Mouse (Mus musculus): ENCODE measurements around the gene Rpl36. TPM values are rescaled to one million over a fixed set of nuclear protein-coding genes. Genes with fewer than 3 reads are reported as not detected.

Gene Rpl36
- polyA plus RNA-seq, 1 experiment: 1,820 TPM

DNA sequence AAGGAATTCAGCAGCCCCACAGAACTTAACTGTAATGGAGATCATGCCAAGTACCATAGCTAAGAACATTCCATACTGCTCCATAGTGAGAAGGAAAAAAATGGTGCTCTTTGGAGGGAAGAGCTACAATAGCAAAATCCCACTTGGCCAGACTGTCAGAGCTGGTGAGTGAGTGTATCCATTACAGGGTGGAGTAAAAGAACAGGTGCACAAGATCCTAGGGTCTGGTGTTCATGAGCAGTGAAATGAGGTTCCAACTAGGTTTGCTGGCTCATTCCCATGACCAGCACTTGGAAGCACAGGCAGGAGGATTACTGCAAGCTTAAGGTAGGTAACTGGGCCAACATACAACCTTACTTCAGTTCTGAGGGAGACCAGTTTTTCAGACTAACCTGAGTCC is 20.7 kb upstream of the Rpl36 start:
- H3K27ac ChIP-seq (ENCODE audit: control insufficient read depth, insufficient read depth, low read depth, low read length): no peak overlapping the region

GRCm38 (mm10) chr17:56593527-56594271 is 19.5 kb upstream of the Rpl36 start:
- peaks cover 4% of the 10 kb centered on the region for H3K36me3 ChIP-seq (ENCODE audit: control insufficient read depth, insufficient read depth, low read length)
- no peaks in the 10 kb centered on the region for H3K27me3 ChIP-seq (ENCODE audit: control insufficient read depth, insufficient read depth, low read length)
- TF ChIP-seq POLR2A (IDR thresholded peaks at IDR 0.05; ENCODE audit: control insufficient read depth, low read depth, low read length) (no peak), CTCF (IDR thresholded peaks at IDR 0.05; ENCODE audit: control insufficient read depth, insufficient read depth, insufficient replicate concordance, low read depth, low read length) (no peak)
- no peaks in the 10 kb centered on the region; the same call in 1 of the 2 replicates for H3K4me1 ChIP-seq (ENCODE audit: control insufficient read depth, insufficient read depth, low read length)
- H3K27ac ChIP-seq (ENCODE audit: control insufficient read depth, insufficient read depth, low read depth, low read length): no peak overlapping the region
- H3K4me3 ChIP-seq (ENCODE audit: control insufficient read depth, low read depth, low read length): no peak overlapping the region

More for the DNA sequence above, 20.7 kb upstream of the Rpl36 start:
- Histone ChIP-seq H3K4me1 (ENCODE audit: control insufficient read depth, insufficient read depth, low read length) (no peaks in the 10 kb centered on the region; the same call in 1 of the 2 replicates), H3K4me3 (ENCODE audit: control insufficient read depth, low read depth, low read length) (no peak overlapping the region), H3K36me3 (ENCODE audit: control insufficient read depth, insufficient read depth, low read length) (peaks cover 7% of the 10 kb centered on the region), H3K27me3 (ENCODE audit: control insufficient read depth, insufficient read depth, low read length) (no peaks in the 10 kb centered on the region)
- TF ChIP-seq CTCF (IDR thresholded peaks at IDR 0.05; ENCODE audit: control insufficient read depth, insufficient read depth, insufficient replicate concordance, low read depth, low read length) (no peak), POLR2A (IDR thresholded peaks at IDR 0.05; ENCODE audit: control insufficient read depth, low read depth, low read length) (no peak)

- TF ChIP-seq POLR2A (IDR thresholded peaks at IDR 0.05; ENCODE audit: control insufficient read depth, low read depth, low read length): no peak
- TF ChIP-seq CTCF (IDR thresholded peaks at IDR 0.05; ENCODE audit: control insufficient read depth, insufficient read depth, insufficient replicate concordance, low read depth, low read length): no peak
- Histone ChIP-seq H3K27ac (ENCODE audit: control insufficient read depth, insufficient read depth, low read depth, low read length) (no peak overlapping the region), H3K27me3 (ENCODE audit: control insufficient read depth, insufficient read depth, low read length) (no peaks in the 10 kb centered on the region), H3K36me3 (ENCODE audit: control insufficient read depth, insufficient read depth, low read length) (no peaks in the 10 kb centered on the region; the same call in none of the 2 replicates), H3K4me1 (ENCODE audit: control insufficient read depth, insufficient read depth, low read length) (no peaks in the 10 kb centered on the region), H3K4me3 (ENCODE audit: control insufficient read depth, low read depth, low read length) (no peak overlapping the region)
Observed at GRCm38 (mm10) chr17:56603186-56604069, 9.8 kb upstream of the Rpl36 start.

GRCm38 (mm10) chr17:56604070-56604380 is 9.2 kb upstream of the Rpl36 start:
- H3K27me3 ChIP-seq (ENCODE audit: control insufficient read depth, insufficient read depth, low read length): no peaks in the 10 kb centered on the region
- no peak for TF ChIP-seq POLR2A (IDR thresholded peaks at IDR 0.05; ENCODE audit: control insufficient read depth, low read depth, low read length)
- no peak for TF ChIP-seq CTCF (IDR thresholded peaks at IDR 0.05; ENCODE audit: control insufficient read depth, insufficient read depth, insufficient replicate concordance, low read depth, low read length)
- H3K27ac ChIP-seq (ENCODE audit: control insufficient read depth, insufficient read depth, low read depth, low read length): no peak overlapping the region
- peaks cover 3% of the 10 kb centered on the region for H3K4me1 ChIP-seq (ENCODE audit: control insufficient read depth, insufficient read depth, low read length)
- no peak overlapping the region for H3K4me3 ChIP-seq (ENCODE audit: control insufficient read depth, low read depth, low read length)
- H3K36me3 ChIP-seq (ENCODE audit: control insufficient read depth, insufficient read depth, low read length): no peaks in the 10 kb centered on the region; the same call in none of the 2 replicates

DNA sequence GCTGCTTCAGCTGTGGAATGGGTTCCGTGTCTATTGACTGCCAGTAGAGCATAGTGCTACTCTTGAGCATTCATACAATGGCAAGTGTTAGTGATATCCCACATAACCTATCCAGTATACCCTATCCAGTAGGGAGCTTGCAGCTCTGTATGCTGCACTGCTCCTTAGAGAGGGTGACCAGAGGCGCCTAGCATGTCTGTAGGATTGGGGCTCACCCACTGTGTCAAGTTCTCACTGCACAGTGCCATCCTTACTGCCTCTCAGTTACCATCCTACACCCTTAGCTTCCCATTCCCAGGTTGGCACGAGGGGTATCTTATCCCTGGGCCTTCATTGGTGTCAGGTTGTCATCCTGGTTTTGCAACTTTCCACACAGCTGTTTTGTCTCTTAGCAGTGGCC is 8.8 kb upstream of the Rpl36 start:
- Histone ChIP-seq H3K4me1 (ENCODE audit: control insufficient read depth, insufficient read depth, low read length) (peaks cover 3% of the 10 kb centered on the region), H3K27ac (ENCODE audit: control insufficient read depth, insufficient read depth, low read depth, low read length) (no peak overlapping the region), H3K27me3 (ENCODE audit: control insufficient read depth, insufficient read depth, low read length) (no peaks in the 10 kb centered on the region), H3K36me3 (ENCODE audit: control insufficient read depth, insufficient read depth, low read length) (no peaks in the 10 kb centered on the region; the same call in none of the 2 replicates), H3K4me3 (ENCODE audit: control insufficient read depth, low read depth, low read length) (no peak overlapping the region)
- TF ChIP-seq POLR2A (IDR thresholded peaks at IDR 0.05; ENCODE audit: control insufficient read depth, low read depth, low read length): no peak
- no peak for TF ChIP-seq CTCF (IDR thresholded peaks at IDR 0.05; ENCODE audit: control insufficient read depth, insufficient read depth, insufficient replicate concordance, low read depth, low read length)

DNA sequence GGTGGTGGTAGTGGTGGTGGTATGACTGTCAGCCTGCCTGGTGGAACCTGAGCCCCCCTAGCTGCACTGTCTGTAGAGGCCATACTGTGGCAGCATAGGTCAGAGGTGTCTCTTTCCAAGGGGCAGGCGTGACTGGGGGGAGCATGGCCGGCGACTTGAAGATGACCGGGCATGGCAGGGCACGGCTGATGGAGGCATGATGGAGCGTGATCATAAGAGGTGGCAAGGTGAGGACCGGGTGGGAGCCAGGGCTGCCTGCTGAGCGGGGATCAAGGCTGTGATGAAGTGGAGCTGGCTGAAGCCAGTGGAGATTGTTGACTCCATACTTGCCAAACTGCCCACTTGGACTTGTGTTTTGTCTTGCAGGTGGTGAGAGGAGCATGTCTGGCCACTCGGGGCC is 7.8 kb upstream of the Rpl36 start:
- Histone ChIP-seq H3K4me1 (ENCODE audit: control insufficient read depth, insufficient read depth, low read length) (peaks cover 8% of the 10 kb centered on the region), H3K4me3 (ENCODE audit: control insufficient read depth, low read depth, low read length) (no peak overlapping the region)
- TF ChIP-seq POLR2A (IDR thresholded peaks at IDR 0.05; ENCODE audit: control insufficient read depth, low read depth, low read length): no peak
- no peak for TF ChIP-seq CTCF (IDR thresholded peaks at IDR 0.05; ENCODE audit: control insufficient read depth, insufficient read depth, insufficient replicate concordance, low read depth, low read length)

DNA sequence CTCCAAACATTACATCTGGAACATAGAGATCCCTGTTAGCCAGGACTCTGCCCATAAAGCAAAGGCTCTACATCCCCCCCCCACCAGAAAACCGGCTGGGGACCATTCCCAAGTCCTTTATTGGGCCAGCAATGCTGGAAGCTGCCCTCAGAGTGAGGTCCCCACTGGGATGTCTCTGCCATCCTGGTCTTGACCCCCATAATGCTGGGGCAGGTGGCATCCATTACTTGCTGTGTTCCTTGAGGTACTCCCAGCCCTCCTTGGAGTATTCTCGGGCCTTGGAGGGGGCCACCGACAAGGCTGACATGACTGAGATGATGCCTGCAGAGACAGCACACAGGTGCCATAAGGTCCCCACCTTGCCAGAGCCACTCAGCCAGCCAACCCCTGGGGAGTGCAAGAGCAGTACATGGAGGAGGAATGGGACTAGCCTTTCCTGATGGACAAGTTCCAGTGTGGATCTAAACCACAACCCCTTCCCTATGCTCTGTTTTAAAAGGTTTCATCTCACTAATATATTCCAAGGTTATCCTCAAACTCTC is 5.6 kb upstream of the Rpl36 start:
- Histone ChIP-seq H3K4me3 (ENCODE audit: control insufficient read depth, low read depth, low read length) (peak overlapping the region; percentile 70), H3K27ac (ENCODE audit: control insufficient read depth, insufficient read depth, low read depth, low read length) (no peak overlapping the region), H3K36me3 (ENCODE audit: control insufficient read depth, insufficient read depth, low read length) (no peaks in the 10 kb centered on the region; the same call in 1 of the 2 replicates), H3K27me3 (ENCODE audit: control insufficient read depth, insufficient read depth, low read length) (no peaks in the 10 kb centered on the region), H3K4me1 (ENCODE audit: control insufficient read depth, insufficient read depth, low read length) (peaks cover 11% of the 10 kb centered on the region)
- TF ChIP-seq CTCF (IDR thresholded peaks at IDR 0.05; ENCODE audit: control insufficient read depth, insufficient read depth, insufficient replicate concordance, low read depth, low read length) (no peak), POLR2A (IDR thresholded peaks at IDR 0.05; ENCODE audit: control insufficient read depth, low read depth, low read length) (no peak)

More for the DNA sequence above, 7.8 kb upstream of the Rpl36 start:
- H3K27ac ChIP-seq (ENCODE audit: control insufficient read depth, insufficient read depth, low read depth, low read length): no peak overlapping the region
- H3K36me3 ChIP-seq (ENCODE audit: control insufficient read depth, insufficient read depth, low read length): no peaks in the 10 kb centered on the region; the same call in none of the 2 replicates
- no peaks in the 10 kb centered on the region for H3K27me3 ChIP-seq (ENCODE audit: control insufficient read depth, insufficient read depth, low read length)

All from testis, adult 2 months (tissue).